Mouse (Mus musculus) forebrain, embryonic 16.5 days (tissue): ENCODE data around the gene Lhfpl4. TPM values are rescaled to one million over a fixed set of nuclear protein-coding genes. Genes with fewer than 3 reads are reported as not detected.

Source experiments
- ATAC-seq: fragments of 200-750 bp; cut with Nextera tagmentation; 2 replicates; pipeline ENCODE4 v1.8.0; 2017; ENCODE audit warnings: mild to moderate bottlenecking, moderate library complexity
- H3K27ac ChIP-seq: fragments of 300-500 bp; sonication (generic); 2 replicates; pipeline ENCODE4 v1.5.1; 2014; ENCODE audit warnings: low read length, control low read depth
- H3K27me3 ChIP-seq: fragments of 300-500 bp; sonication (generic); replicated peaks from 2 replicates; pipeline ENCODE4 v1.6.1; 2014; ENCODE audit warnings: low read length; ENCODE audit not compliant: control insufficient read depth, insufficient read depth
- H3K36me3 ChIP-seq: fragments of 300-500 bp; sonication (generic); 2 replicates; pipeline ENCODE4 v1.6.1; 2014; ENCODE audit not compliant: control insufficient read depth, insufficient read depth
- H3K4me1 ChIP-seq: fragments of 300-500 bp; sonication (generic); replicated peaks from 2 replicates; pipeline ENCODE4 v1.6.1; 2014; ENCODE audit warnings: low read length; ENCODE audit not compliant: control insufficient read depth, insufficient read depth
- H3K4me2 ChIP-seq: fragments of 300-500 bp; sonication (generic); 2 replicates; pipeline ENCODE4 v1.6.1; 2014; ENCODE audit warnings: mild to moderate bottlenecking, low read length, control low read depth
- H3K4me3 ChIP-seq: fragments of 300-500 bp; sonication (generic); replicated peaks from 2 replicates; pipeline ENCODE4 v1.5.1; 2014; ENCODE audit warnings: mild to moderate bottlenecking, low read length, control low read depth
- H3K9ac ChIP-seq: fragments of 300-500 bp; sonication (generic); replicated peaks from 2 replicates; pipeline ENCODE4 v1.6.1; 2014; ENCODE audit warnings: low read depth, low read length, control low read depth
- H3K9me3 ChIP-seq: fragments of 300-500 bp; sonication (generic); 2 replicates; pipeline ENCODE4 v1.6.1; 2016; ENCODE audit warnings: low read length; ENCODE audit not compliant: control insufficient read depth
- WGBS: fragments of 180-500 bp; shearing (Covaris S2); extraction: QIAGEN DNeasy Blood & Tissue Kit; methylation state at CpG from one replicate; pipeline ENCODE4 v1.1.7; 2014; 5-methylcytosine and 5-hydroxymethylcytosine counted together
- polyA plus RNA-seq: library from polyadenylated mRNA; unstranded; fragments of >200 nt; fragmentation: Nextera tagmentation; extraction: Ambion mirVana; gene quantifications from 2 replicates; pipeline ENCODE4 v1.2.1, GENCODE M21; 2015

Gene Lhfpl4
- 40.1 and 49.4 TPM in 2 replicates for polyA plus RNA-seq

DNA sequence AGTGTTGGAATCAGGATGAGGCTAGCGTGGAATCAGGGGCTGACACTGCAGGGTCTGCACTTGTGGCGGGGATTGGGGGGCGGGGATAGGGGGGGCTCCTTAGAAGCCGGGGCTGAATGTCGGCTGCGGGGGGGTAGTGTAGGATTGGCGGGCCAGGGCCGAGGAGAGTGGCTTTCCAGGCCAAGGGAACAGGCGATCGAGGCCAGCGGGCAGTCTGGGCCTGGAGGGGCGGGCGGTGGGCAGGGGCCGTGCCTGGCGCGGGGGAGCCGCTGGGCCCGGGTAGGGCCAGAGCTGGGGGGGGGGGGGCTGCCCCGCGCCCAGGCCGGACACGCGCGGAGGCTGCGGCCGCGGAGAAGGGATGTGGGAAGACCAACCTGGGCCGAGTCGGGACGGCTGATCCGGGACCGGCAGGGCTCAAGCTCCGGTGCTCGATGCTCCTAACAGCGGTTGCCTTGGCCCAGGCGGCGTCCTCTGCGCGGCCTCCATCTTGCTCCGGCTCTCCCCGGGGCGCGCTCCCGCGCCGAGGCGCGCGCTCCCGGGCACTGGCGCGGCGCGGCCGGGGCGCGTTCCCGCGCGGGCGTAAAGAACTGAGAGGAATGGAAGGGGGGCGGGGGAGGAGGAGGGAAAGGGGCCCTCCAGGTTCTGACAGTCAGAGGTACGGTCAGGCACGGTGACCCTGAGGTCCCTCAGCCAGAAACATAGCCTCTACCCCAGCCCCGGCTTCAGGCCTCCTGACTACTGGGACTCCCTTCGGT, at the start of gene Lhfpl4:
TSS of gene Lhfpl4 (minus strand) at position 544 of the 755 bp plus-strand sequence.
- peak within 1 kb of the TSS; percentile 93 for H3K4me2 ChIP-seq
- no peaks in the 10 kb centered on the region for H3K36me3 ChIP-seq
- H3K4me3 ChIP-seq: peak within 1 kb of the TSS; percentile 87
- peak within 1 kb of the TSS; percentile 53 for H3K27ac ChIP-seq
- under 1% methylated on average over 46 of the region's 66 CpGs for WGBS
- peaks cover 30% of the 10 kb centered on the region for H3K4me1 ChIP-seq
- H3K9ac ChIP-seq: peak within 1 kb of the TSS; percentile 95
- no peaks in the 10 kb centered on the region for H3K27me3 ChIP-seq
- H3K9me3 ChIP-seq: no peaks in the 10 kb centered on the region
- ATAC-seq: peak; percentile 86

DNA sequence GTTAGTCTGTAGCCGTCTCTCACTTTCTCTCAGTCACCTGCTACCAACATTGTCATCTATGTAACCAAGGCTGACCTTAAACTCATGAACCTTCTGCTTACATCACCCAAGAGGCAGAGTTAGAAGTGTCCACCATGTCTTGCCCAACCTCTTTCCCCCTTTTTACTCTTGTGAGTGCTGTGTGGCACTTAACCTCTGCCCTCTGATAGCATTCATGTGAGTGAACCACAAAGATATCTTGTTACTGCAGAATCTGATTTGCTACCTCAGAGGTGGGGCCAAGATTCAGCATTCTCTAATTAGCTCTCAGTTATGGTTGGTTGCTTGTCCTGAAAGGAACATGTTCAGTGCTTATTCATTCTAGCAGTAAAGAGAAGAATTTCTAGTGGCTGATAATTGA, 47.6 kb upstream of the Lhfpl4 start:
- WGBS: 64% methylated on average over 1 of the region's 1 CpGs
- no peak for ATAC-seq

DNA sequence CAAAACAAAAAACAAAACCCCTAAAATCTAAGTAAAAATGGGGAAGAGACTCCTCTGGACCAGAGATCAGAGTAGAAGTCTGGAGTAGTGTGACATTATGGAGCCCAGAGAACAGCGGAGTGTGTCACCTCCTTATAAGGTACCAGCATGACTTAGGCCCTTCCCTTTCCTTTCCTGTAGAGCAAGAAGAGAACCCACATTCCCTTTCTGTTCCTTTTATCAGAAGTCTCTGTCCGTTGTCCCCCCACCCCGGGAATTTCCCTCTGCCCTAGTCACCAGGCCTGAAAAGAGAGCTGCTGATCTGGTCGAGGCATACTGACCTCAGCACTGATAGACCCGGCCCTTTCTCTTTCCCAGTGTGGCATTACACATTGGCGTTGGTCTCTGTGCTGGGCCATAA, 43.3 kb upstream of the Lhfpl4 start:
- Histone ChIP-seq H3K4me2 (peak overlapping the region; percentile 98), H3K4me3 (peak overlapping the region; percentile 96), H3K9me3 (no peaks in the 10 kb centered on the region), H3K27me3 (no peaks in the 10 kb centered on the region), H3K27ac (no peak overlapping the region), H3K4me1 (peaks cover 18% of the 10 kb centered on the region), H3K36me3 (0 out of 2 replicates have a peak, but pooled peaks cover 4% of the 10 kb centered on the region), H3K9ac (peak overlapping the region; percentile 84)
- WGBS: 42% methylated on average over 6 of the region's 6 CpGs
- no peak for ATAC-seq

More for the DNA sequence above, 47.6 kb upstream of the Lhfpl4 start:
- Histone ChIP-seq H3K9me3 (no peaks in the 10 kb centered on the region), H3K36me3 (0 out of 2 replicates have a peak, but pooled peaks cover 4% of the 10 kb centered on the region), H3K9ac (no peak overlapping the region), H3K4me1 (peaks cover 14% of the 10 kb centered on the region), H3K4me2 (no peak overlapping the region), H3K27me3 (no peaks in the 10 kb centered on the region), H3K27ac (no peak overlapping the region), H3K4me3 (no peak overlapping the region)

GRCm38 (mm10) chr6:113237542-113238270, 42.5 kb upstream of the Lhfpl4 start, which contains the start of gene Mtmr14:
Gene Mtmr14 (plus strand): TSS chr6:113237843.
- Histone ChIP-seq H3K9me3 (no peaks in the 10 kb centered on the region), H3K27ac (peak within 1 kb of the TSS; percentile 31), H3K4me3 (peak within 1 kb of the TSS; percentile 96), H3K27me3 (no peaks in the 10 kb centered on the region), H3K4me1 (peaks cover 16% of the 10 kb centered on the region), H3K36me3 (0 out of 2 replicates have a peak, but pooled peaks cover 2% of the 10 kb centered on the region), H3K9ac (peak within 1 kb of the TSS; percentile 84), H3K4me2 (peak within 1 kb of the TSS; percentile 98)
- 0% methylated on average over 54 of the region's 55 CpGs for WGBS
- ATAC-seq: peak; percentile 99

GRCm38 (mm10) chr6:113235141-113235540, 40.0 kb upstream of the Lhfpl4 start:
- Histone ChIP-seq H3K27ac (no peak overlapping the region), H3K9ac (no peak overlapping the region), H3K9me3 (no peaks in the 10 kb centered on the region), H3K36me3 (no peaks in the 10 kb centered on the region), H3K4me3 (no peak overlapping the region), H3K4me1 (peaks cover 16% of the 10 kb centered on the region), H3K27me3 (no peaks in the 10 kb centered on the region), H3K4me2 (no peak overlapping the region)
- 76% methylated on average over 5 of the region's 5 CpGs for WGBS
- ATAC-seq: no peak

GRCm38 (mm10) chr6:113226705-113227104, 31.5 kb upstream of the Lhfpl4 start:
- Histone ChIP-seq H3K27ac (no peak overlapping the region), H3K36me3 (no peaks in the 10 kb centered on the region), H3K9me3 (no peaks in the 10 kb centered on the region), H3K4me3 (no peak overlapping the region), H3K4me2 (no peak overlapping the region), H3K9ac (no peak overlapping the region), H3K27me3 (no peaks in the 10 kb centered on the region), H3K4me1 (no peaks in the 10 kb centered on the region)
- no peak for ATAC-seq

GRCm38 (mm10) chr6:113225798-113226197, 30.6 kb upstream of the Lhfpl4 start:
- H3K9ac ChIP-seq: no peak overlapping the region
- no peaks in the 10 kb centered on the region for H3K36me3 ChIP-seq
- 79% methylated on average over 4 of the region's 4 CpGs for WGBS
- H3K27ac ChIP-seq: no peak overlapping the region
- no peaks in the 10 kb centered on the region for H3K9me3 ChIP-seq
- H3K4me3 ChIP-seq: no peak overlapping the region
- no peaks in the 10 kb centered on the region for H3K4me1 ChIP-seq
- no peak overlapping the region for H3K4me2 ChIP-seq
- ATAC-seq: no peak
- no peaks in the 10 kb centered on the region for H3K27me3 ChIP-seq

DNA sequence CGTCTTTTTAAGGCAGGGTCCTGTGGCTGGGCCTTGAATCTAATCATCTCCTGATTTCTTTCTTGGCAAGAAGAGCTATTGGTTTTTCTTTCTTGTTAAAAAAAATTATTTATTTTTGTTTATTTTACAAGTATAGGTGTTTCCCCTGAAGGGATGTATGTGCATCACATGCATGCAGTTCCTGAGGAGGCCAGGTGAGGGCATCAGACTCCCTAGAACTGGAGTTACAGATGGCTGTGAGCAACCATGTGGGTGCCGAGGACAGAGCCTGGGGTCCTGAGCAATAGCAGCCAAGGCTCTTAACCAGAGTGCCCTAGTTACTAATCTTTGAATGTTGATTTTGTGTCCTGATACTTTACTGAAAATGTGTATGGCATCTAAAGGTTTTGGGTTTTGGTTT, 21.1 kb upstream of the Lhfpl4 start:
- H3K4me3 ChIP-seq: no peak overlapping the region
- 80% methylated on average over 2 of the region's 2 CpGs for WGBS
- no peak for ATAC-seq
- H3K27ac ChIP-seq: no peak overlapping the region
- H3K4me1 ChIP-seq: no peaks in the 10 kb centered on the region
- no peaks in the 10 kb centered on the region for H3K36me3 ChIP-seq
- H3K27me3 ChIP-seq: no peaks in the 10 kb centered on the region
- no peak overlapping the region for H3K4me2 ChIP-seq
- H3K9ac ChIP-seq: no peak overlapping the region
- H3K9me3 ChIP-seq: no peaks in the 10 kb centered on the region

- no peaks in the 10 kb centered on the region for H3K27me3 ChIP-seq
- WGBS: 8% methylated on average over 9 of the region's 9 CpGs
- H3K4me2 ChIP-seq: peak overlapping the region; percentile 93
- no peak overlapping the region; the same call in 1 of the 2 replicates for H3K27ac ChIP-seq
- H3K4me1 ChIP-seq: peaks cover 30% of the 10 kb centered on the region
- no peaks in the 10 kb centered on the region for H3K36me3 ChIP-seq
- no peaks in the 10 kb centered on the region for H3K9me3 ChIP-seq
- peak overlapping the region; percentile 95 for H3K9ac ChIP-seq
- peak; percentile 11 for ATAC-seq
- peak overlapping the region; percentile 87 for H3K4me3 ChIP-seq
Measured at GRCm38 (mm10) chr6:113195596-113195992, 410 bp upstream of the Lhfpl4 start.
